Mouse (Mus musculus): ENCODE measurements at regions not wholly inside any gene's neighbourhood (a gene's known extent, or its start where the extent isn't known, plus 50 kb on each side); places are given as distances from the start of the nearest gene placed in this dataset.

DNA sequence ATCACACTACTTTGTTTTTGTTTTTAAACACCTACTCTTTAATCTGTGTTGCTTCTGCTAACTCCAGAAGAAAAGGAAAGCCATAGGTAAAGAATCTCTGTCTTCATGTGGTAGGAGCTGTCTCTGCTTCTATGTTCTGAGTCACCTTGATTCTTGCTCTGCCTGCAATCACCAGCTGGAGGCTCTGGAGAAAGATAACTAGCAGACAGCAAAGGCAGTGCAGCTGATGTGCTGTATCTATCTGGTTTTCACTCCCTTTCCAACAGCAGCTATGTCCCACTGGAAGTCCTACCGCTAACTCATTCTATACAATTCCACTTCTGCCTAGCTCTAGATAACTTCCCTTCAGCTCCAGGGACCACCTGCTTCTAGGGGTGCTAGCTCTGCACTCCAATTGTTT lies 435.2 kb upstream of the Mef2c start:
- ATAC-seq (ENCODE audit: insufficient number of reproducible peaks, low FRiP score, low TSS enrichment, low read depth): no peak
- 79% methylated on average over 1 of the region's 1 CpGs for WGBS

DNA sequence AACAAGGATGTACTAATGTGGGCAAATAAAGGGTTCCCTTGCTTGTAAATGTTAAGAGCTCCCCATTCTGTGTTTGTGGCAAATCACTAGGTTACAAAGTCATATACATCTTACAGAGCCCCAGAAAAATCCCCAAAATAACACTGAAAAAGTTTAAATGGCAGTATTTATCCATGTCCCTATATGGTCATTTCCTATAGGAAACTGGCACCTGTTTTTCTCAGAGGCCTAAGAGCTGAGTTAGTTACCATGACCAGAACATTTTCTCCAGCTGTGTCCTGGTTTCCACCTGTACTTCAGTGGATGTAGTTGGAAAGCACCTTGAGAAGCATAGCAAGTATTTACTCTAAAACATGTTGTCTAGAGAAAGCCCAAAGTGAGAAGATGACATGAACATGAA lies 434.5 kb upstream of the Mef2c start:
- no peak for ATAC-seq (ENCODE audit: insufficient number of reproducible peaks, low FRiP score, low TSS enrichment, low read depth)

More for the DNA sequence above, 435.2 kb upstream of the Mef2c start:
- Histone ChIP-seq H3K9me3 (ENCODE audit: control insufficient read depth, low read length) (no peaks in the 10 kb centered on the region), H3K4me2 (ENCODE audit: low read depth, severe bottlenecking) (no peak overlapping the region), H3K27ac (replicated peaks; ENCODE audit: low read depth, low read length) (no peak overlapping the region), H3K9ac (ENCODE audit: low read length) (no peak overlapping the region), H3K4me1 (ENCODE audit: control insufficient read depth, insufficient read depth, low read length) (no peaks in the 10 kb centered on the region), H3K4me3 (ENCODE audit: low read depth, low read length) (no peak overlapping the region), H3K36me3 (ENCODE audit: control insufficient read depth, insufficient read depth, low read length) (no peaks in the 10 kb centered on the region), H3K27me3 (ENCODE audit: control insufficient read depth, insufficient read depth, low read length) (no peaks in the 10 kb centered on the region)
- DNase-seq (ENCODE audit: low spot score): no peak

DNA sequence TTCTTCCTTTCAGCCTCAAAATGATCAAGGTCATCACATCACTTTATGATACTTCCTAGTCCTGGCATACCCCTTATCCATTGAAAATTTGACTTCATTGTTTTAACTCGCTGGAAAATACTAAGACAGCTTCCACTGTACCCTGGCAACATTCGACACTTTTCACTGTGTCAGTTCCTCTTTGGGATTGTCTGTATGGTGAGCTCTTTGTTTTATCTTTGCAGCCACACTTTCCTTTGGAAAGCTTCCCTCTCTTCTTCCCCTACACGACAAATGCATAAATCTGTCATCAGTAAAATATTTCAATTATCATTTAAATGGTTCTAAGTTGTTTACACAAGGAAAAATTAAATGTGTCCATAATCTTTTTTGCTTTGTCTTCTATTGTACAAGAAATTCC lies 431.8 kb upstream of the Mef2c start:
- Histone ChIP-seq H3K27ac (replicated peaks; ENCODE audit: low read depth, low read length) (no peak overlapping the region), H3K4me3 (ENCODE audit: low read depth, low read length) (no peak overlapping the region), H3K36me3 (ENCODE audit: control insufficient read depth, insufficient read depth, low read length) (no peaks in the 10 kb centered on the region), H3K9ac (ENCODE audit: low read length) (no peak overlapping the region), H3K4me1 (ENCODE audit: control insufficient read depth, insufficient read depth, low read length) (no peaks in the 10 kb centered on the region), H3K27me3 (ENCODE audit: control insufficient read depth, insufficient read depth, low read length) (no peaks in the 10 kb centered on the region), H3K4me2 (ENCODE audit: low read depth, severe bottlenecking) (no peak overlapping the region), H3K9me3 (ENCODE audit: control insufficient read depth, low read length) (no peaks in the 10 kb centered on the region)
- no peak for DNase-seq (ENCODE audit: low spot score)
- 67% methylated on average over 3 of the region's 3 CpGs for WGBS
- no peak for ATAC-seq (ENCODE audit: insufficient number of reproducible peaks, low FRiP score, low TSS enrichment, low read depth)

More for the DNA sequence above, 434.5 kb upstream of the Mef2c start:
- Histone ChIP-seq H3K4me1 (ENCODE audit: control insufficient read depth, insufficient read depth, low read length) (no peaks in the 10 kb centered on the region), H3K9me3 (ENCODE audit: control insufficient read depth, low read length) (no peaks in the 10 kb centered on the region), H3K9ac (ENCODE audit: low read length) (no peak overlapping the region), H3K36me3 (ENCODE audit: control insufficient read depth, insufficient read depth, low read length) (no peaks in the 10 kb centered on the region), H3K27me3 (ENCODE audit: control insufficient read depth, insufficient read depth, low read length) (no peaks in the 10 kb centered on the region), H3K4me3 (ENCODE audit: low read depth, low read length) (no peak overlapping the region), H3K27ac (replicated peaks; ENCODE audit: low read depth, low read length) (no peak overlapping the region), H3K4me2 (ENCODE audit: low read depth, severe bottlenecking) (no peak overlapping the region)
- DNase-seq (ENCODE audit: low spot score): no peak

DNA sequence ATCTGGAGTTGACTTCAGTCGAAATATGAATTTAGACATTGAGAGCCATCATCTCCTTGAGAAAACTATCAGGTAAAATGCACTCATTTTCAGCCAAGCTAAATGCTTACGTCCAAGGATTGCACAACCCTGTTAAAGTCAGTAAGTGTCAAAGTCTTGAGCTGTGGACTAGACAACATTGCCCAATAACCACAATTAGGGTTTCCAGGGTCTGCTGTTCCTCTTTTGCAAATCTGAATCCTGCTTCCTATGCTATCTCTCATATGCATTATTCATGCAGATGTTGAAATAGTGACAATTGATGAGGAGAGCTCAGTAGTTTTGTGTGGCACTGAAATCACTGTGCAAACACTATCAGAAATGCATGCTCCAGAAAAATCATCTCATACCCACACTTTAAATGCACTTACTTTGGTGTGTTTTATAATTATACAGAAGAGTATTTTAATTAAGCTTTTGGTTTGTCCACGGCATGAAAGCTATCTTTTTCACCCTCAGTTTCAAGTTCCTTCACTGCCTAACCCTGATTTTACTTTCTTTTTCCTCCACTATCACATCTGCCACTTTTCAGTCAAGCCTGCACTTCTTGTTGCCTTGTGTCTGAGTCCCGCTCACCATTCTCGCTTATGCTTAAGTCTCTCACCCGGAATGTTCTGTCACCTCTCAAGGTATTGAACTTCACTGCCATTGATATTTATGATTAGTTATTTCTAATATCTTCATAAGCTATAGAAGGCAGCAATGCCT lies 429.4 kb upstream of the Mef2c start:
- Histone ChIP-seq H3K27me3 (ENCODE audit: control insufficient read depth, insufficient read depth, low read length) (no peaks in the 10 kb centered on the region), H3K27ac (replicated peaks; ENCODE audit: low read depth, low read length) (no peak overlapping the region), H3K4me1 (ENCODE audit: control insufficient read depth, insufficient read depth, low read length) (no peaks in the 10 kb centered on the region), H3K9me3 (ENCODE audit: control insufficient read depth, low read length) (no peaks in the 10 kb centered on the region), H3K4me2 (ENCODE audit: low read depth, severe bottlenecking) (no peak overlapping the region), H3K9ac (ENCODE audit: low read length) (no peak overlapping the region), H3K36me3 (ENCODE audit: control insufficient read depth, insufficient read depth, low read length) (no peaks in the 10 kb centered on the region), H3K4me3 (ENCODE audit: low read depth, low read length) (no peak overlapping the region)
- no peak for DNase-seq (ENCODE audit: low spot score)
- no peak for ATAC-seq (ENCODE audit: insufficient number of reproducible peaks, low FRiP score, low TSS enrichment, low read depth)
- whole genome bisulfite sequencing: 92% methylated on average over 6 of the region's 6 CpGs

DNA sequence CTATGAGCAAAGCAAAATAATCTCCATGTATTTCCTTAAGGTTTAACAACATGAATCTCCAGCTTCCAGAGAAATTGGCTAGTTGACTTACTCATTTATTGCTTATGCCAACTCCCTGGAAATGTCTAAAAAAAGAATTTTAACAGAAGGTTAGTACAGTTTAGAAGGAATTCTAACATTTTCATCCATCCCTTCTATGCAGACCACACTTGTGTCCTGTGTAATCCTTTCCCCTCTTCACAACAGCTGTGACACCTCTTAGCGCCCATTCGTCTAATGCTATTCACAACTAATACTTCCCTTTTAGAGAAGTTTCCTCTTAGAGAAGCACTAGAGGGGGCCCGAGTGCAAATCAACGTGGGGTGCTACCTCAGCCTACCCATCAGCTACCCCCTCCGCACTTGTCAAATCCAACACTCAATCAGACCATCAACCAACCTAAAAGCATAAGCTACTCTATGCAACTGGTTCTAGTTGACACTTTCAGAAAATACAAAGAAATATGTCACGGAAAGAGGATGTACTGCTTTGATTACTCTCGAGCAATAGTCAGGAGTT lies 428.4 kb upstream of the Mef2c start:
- WGBS: 73% methylated on average over 7 of the region's 7 CpGs
- Histone ChIP-seq H3K27ac (replicated peaks; ENCODE audit: low read depth, low read length) (no peak overlapping the region), H3K36me3 (ENCODE audit: control insufficient read depth, insufficient read depth, low read length) (no peaks in the 10 kb centered on the region), H3K27me3 (ENCODE audit: control insufficient read depth, insufficient read depth, low read length) (no peaks in the 10 kb centered on the region), H3K9me3 (ENCODE audit: control insufficient read depth, low read length) (no peaks in the 10 kb centered on the region), H3K4me2 (ENCODE audit: low read depth, severe bottlenecking) (no peak overlapping the region), H3K4me1 (ENCODE audit: control insufficient read depth, insufficient read depth, low read length) (no peaks in the 10 kb centered on the region), H3K4me3 (ENCODE audit: low read depth, low read length) (no peak overlapping the region), H3K9ac (ENCODE audit: low read length) (no peak overlapping the region)
- ATAC-seq (ENCODE audit: insufficient number of reproducible peaks, low FRiP score, low TSS enrichment, low read depth) (no peak), DNase-seq (ENCODE audit: low spot score) (no peak)

DNA sequence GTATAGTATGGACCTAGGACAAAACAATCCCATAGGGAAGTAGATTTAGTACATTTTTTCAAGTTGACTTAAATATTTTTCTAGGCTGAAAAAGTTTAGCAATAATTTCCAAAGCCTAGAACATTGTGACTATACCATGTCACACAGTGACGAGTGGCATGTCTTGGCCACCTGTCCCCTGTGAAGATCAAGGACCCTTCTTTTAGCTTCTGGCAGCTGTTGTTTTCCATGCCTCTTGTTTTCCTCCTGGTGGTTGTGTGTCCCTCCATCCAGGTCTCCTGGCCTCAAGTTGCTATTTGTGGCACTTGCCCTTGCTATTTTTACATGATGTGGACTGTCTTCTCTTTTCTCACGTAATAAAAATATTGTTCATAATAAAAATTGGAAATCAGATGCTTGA lies 427.2 kb upstream of the Mef2c start:
- Histone ChIP-seq H3K27ac (replicated peaks; ENCODE audit: low read depth, low read length) (no peak overlapping the region), H3K36me3 (ENCODE audit: control insufficient read depth, insufficient read depth, low read length) (no peaks in the 10 kb centered on the region), H3K4me3 (ENCODE audit: low read depth, low read length) (no peak overlapping the region), H3K4me2 (ENCODE audit: low read depth, severe bottlenecking) (no peak overlapping the region), H3K9ac (ENCODE audit: low read length) (no peak overlapping the region), H3K4me1 (ENCODE audit: control insufficient read depth, insufficient read depth, low read length) (no peaks in the 10 kb centered on the region), H3K9me3 (ENCODE audit: control insufficient read depth, low read length) (no peaks in the 10 kb centered on the region), H3K27me3 (ENCODE audit: control insufficient read depth, insufficient read depth, low read length) (no peaks in the 10 kb centered on the region)
- 81% methylated on average over 2 of the region's 2 CpGs for WGBS
- ATAC-seq (ENCODE audit: insufficient number of reproducible peaks, low FRiP score, low TSS enrichment, low read depth) (no peak), DNase-seq (ENCODE audit: low spot score) (no peak)

DNA sequence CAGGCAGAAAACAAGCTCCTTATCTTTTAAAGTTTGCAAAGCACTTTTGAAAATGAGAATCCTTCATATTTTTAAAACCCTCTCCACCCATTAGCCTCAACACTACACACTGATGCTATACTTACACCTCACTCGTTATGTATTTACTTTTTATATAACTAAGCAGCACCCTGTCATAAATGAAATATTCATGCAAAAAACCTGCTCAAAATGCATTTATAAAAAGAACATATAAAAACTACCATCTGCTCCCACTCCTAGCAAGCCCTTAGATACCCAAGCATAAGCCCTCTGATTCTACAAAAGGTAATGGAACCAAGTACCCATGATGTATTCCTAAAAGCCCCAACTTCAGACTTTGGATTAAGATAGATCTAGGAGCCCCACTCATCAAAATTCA lies 426.7 kb upstream of the Mef2c start:
- no peaks in the 10 kb centered on the region for H3K9me3 ChIP-seq (ENCODE audit: control insufficient read depth, low read length)
- ATAC-seq (ENCODE audit: insufficient number of reproducible peaks, low FRiP score, low TSS enrichment, low read depth): no peak
- H3K4me1 ChIP-seq (ENCODE audit: control insufficient read depth, insufficient read depth, low read length): no peaks in the 10 kb centered on the region
- no peak overlapping the region for H3K9ac ChIP-seq (ENCODE audit: low read length)
- no peak for DNase-seq (ENCODE audit: low spot score)
- no peaks in the 10 kb centered on the region for H3K27me3 ChIP-seq (ENCODE audit: control insufficient read depth, insufficient read depth, low read length)
- WGBS: 82% methylated on average over 1 of the region's 1 CpGs
- no peak overlapping the region for H3K27ac ChIP-seq (replicated peaks; ENCODE audit: low read depth, low read length)
- H3K4me3 ChIP-seq (ENCODE audit: low read depth, low read length): no peak overlapping the region
- H3K4me2 ChIP-seq (ENCODE audit: low read depth, severe bottlenecking): no peak overlapping the region
- no peaks in the 10 kb centered on the region for H3K36me3 ChIP-seq (ENCODE audit: control insufficient read depth, insufficient read depth, low read length)

DNA sequence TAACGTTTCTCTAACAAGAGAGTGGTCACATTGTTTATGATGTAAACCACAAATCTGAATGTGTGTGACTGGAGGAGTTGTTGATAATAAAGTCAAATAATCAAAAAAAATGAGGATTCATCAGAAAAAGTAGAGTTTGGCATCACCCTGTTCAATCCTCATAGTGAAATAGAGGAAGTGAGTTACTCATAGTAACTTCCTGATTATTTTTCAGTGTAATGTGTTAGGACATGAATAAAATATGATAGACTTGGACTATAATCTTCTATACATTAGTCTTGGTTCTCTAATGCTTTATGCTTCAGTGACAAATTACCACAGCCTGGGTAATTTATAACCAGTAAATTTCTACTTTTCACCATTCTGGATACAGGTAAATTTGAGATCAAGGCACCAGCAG lies 424.5 kb upstream of the Mef2c start:
- ATAC-seq (ENCODE audit: insufficient number of reproducible peaks, low FRiP score, low TSS enrichment, low read depth) (no peak), DNase-seq (ENCODE audit: low spot score) (no peak)
- Histone ChIP-seq H3K4me1 (ENCODE audit: control insufficient read depth, insufficient read depth, low read length) (no peaks in the 10 kb centered on the region), H3K36me3 (ENCODE audit: control insufficient read depth, insufficient read depth, low read length) (no peaks in the 10 kb centered on the region), H3K4me3 (ENCODE audit: low read depth, low read length) (no peak overlapping the region), H3K27me3 (ENCODE audit: control insufficient read depth, insufficient read depth, low read length) (no peaks in the 10 kb centered on the region), H3K9me3 (ENCODE audit: control insufficient read depth, low read length) (no peaks in the 10 kb centered on the region), H3K9ac (ENCODE audit: low read length) (no peak overlapping the region), H3K27ac (replicated peaks; ENCODE audit: low read depth, low read length) (no peak overlapping the region), H3K4me2 (ENCODE audit: low read depth, severe bottlenecking) (no peak overlapping the region)
- 64% methylated on average over 1 of the region's 1 CpGs for WGBS

DNA sequence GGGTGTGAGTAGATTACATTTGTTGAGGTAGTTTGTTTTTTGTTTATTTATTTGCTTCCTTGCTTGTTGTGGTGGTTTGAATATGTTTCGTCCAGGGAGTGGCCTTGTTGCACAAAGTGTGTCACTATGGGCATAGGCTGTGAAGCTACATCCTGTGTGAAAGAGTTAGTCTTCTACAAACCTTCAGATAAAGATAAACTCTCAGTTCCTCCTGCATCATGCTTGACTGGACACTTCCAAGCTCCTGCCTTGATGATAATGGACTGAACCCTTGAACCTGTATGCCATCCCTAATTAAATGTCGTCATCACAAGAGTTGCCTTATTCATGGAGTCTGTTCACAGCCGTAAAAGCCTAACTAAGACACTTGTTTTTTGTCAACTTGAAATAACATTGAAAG lies 418.9 kb upstream of the Mef2c start:
- no peaks in the 10 kb centered on the region for H3K36me3 ChIP-seq (ENCODE audit: control insufficient read depth, insufficient read depth, low read length)
- H3K9me3 ChIP-seq (ENCODE audit: control insufficient read depth, low read length): no peaks in the 10 kb centered on the region
- H3K4me2 ChIP-seq (ENCODE audit: low read depth, severe bottlenecking): no peak overlapping the region
- WGBS: 81% methylated on average over 3 of the region's 3 CpGs
- H3K4me3 ChIP-seq (ENCODE audit: low read depth, low read length): no peak overlapping the region
- no peaks in the 10 kb centered on the region for H3K27me3 ChIP-seq (ENCODE audit: control insufficient read depth, insufficient read depth, low read length)
- no peak for ATAC-seq (ENCODE audit: insufficient number of reproducible peaks, low FRiP score, low TSS enrichment, low read depth)
- no peak overlapping the region for H3K27ac ChIP-seq (replicated peaks; ENCODE audit: low read depth, low read length)
- DNase-seq (ENCODE audit: low spot score): no peak
- no peak overlapping the region for H3K9ac ChIP-seq (ENCODE audit: low read length)
- H3K4me1 ChIP-seq (ENCODE audit: control insufficient read depth, insufficient read depth, low read length): no peaks in the 10 kb centered on the region

All from limb, embryonic 11.5 days (tissue).